Mouse (Mus musculus) heart, adult 11 months (tissue): Measurements from ENCODE around the gene Cnnm2.

ENCODE experiments used
- DNase-seq: peaks from one replicate; pipeline ENCODE4 v3.0.0; 2022

The Cnnm2 gene

DNA sequence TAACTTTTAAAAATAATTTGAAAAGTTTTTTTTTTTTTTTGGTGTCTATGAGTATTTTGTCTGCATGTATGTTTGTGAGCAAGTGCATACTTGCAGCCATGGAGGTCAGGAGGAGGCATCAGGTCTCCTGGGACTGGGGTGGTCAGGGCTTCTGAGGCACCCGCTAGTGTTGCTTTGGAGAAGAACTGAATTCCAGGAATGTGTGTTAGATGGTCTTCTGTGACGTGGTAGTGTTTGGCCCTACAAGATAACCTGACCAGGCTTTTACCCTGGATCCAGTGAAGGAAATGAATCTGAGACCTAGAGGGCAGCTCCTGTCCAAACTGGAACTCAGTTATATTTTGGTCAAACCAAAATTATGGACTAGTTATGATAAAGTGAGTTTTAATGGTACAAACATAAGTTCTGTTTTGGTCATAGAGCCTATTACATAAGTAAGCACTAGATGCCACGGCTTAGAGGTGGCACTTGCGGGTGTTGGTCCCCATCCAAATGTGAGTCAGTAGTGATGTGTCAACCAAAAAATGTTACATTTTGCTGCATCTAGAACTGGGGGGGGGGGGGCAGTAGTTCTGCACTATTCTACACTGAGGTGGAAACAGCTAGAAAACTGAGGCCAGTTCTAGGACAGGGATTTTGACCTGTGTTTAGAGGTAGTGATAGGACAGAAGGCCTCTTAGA, 38.6 kb downstream of the Cnnm2 start:
- DNase-seq: peak; percentile 72

DNA sequence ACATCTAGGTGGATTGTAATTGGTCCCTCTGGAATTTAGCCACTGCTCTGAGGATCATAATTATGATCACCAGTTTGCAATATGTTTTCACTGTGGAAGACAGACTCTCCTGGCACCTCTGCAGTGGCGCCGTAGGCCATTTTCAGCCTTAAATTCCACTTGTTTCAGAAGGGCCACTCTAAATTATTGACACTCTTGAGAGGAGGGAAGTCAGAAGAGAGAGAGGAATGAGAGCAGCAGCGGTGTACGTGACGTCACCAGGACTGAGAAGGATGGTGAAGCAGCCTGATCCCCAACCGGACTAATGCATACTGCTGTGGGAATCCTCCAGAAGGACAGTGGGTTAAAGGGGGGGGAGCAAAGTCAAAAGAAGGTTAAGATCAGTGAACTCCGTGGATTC, 40.1 kb downstream of the Cnnm2 start:
- DNase-seq: peak; percentile 79

DNA sequence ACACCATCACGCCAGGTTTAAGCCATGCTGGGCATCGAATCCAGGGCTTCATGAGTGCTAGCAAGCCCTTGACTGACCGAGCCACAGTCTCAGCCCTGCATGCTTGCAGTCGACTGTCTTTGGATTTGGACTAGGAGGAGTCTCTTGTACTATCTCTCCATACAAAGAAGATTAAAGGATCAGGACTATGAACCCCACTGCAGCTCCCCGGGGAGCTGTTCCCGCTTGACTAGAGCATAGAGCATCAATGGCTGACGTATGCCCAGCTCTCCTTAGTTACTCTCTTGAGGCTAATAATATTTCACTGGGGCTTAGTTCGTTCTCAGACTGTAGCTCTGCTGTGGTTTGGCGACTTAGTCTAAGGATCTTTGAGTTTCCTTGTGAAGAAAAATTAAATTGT, 40.9 kb downstream of the Cnnm2 start:
- DNase-seq: peak; percentile 40

DNA sequence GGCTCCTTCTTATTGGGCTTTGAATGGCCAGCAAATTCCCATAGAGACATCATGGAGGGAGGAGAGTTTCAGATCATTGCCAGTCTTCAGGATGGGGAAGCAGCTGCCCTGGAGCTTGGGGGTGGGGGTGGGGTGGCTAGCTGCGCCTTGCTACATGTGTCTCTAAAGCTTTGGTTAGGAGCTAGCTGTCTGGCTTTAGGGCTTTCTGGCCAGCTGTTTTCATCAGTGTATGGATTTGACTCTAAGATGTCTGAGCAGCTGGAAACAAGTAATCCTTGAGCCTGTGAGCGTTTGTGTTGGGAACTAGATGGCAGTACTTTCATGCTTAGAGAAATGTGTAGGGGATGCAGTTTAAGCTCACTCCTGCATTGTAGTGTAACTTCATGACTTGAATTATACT, 42.3 kb downstream of the Cnnm2 start:
- DNase-seq: no peak

DNA sequence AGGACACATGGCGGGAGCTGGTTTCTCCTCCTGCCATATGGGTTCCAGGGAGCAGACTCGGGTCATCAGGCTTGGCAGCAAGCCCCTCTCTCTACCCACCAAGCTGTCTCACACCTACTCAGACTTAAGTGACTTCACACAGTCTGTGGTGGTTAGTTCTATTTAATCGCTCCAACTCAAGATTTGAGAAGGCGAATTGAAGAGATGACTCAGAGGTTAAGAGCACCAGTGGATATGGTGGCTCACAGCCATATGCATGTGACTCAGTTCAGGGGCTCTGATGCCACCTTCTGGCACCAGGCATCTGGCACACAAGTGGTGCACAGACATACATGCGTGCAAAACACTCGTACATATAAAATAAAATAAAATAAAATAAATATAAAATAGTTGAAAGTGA, 43.4 kb downstream of the Cnnm2 start:
- DNase-seq: peak; percentile 83

DNA sequence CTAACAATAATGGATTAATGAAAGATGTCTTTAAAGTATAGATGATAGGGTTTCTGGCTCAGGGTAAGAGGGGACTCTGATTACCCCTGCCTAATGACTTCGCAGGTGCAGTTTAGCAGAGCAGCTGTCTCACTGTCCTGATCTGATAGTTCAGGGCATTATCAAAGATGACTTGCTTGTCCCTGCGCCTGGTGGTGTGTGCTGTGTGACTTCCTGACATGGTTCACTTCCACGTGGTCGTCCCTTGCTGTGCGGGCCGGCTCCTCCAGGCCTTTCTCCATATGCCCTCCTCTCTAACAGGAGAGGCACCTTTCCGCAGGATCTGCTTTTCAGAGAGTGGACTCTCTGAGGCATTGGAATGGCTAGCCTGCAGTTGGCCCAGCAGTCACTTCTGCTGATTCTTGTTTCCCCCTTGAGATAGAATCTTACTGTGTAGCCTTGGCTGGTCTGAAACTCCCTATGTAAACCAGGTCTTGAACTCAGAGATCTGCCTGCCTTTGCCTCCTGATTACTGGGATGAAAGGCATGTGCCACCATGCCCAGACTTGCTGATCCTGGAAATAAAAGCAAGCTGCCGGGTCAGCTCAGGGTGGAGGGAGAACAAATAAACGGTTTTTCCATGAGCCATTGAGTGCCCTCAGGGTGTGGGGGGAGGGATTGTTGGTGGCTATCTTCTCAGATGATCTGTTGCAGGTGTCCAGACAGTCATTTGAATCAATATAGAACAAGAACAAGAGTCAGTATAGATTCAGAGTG, 44.7 kb downstream of the Cnnm2 start:
- peak; percentile 75 for DNase-seq

DNA sequence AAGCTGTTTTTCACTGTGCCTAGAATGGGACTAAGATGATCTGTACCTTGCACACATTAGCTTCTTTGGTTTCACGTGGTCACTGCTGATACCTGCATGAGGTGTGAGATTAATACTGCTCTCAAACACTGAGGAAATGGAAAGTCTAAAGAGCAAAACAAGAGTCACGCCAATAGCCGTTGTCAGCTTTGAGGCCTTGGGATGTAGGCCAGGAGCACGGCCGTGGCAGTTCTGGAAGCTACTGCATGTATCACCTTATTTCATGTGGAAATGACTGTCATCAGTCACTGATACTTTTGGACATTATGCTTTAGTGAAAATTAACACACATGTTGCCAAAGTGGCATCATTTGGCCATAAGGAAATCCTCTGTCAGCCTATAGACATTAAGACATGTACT, 46.9 kb downstream of the Cnnm2 start:
- DNase-seq: no peak

DNA sequence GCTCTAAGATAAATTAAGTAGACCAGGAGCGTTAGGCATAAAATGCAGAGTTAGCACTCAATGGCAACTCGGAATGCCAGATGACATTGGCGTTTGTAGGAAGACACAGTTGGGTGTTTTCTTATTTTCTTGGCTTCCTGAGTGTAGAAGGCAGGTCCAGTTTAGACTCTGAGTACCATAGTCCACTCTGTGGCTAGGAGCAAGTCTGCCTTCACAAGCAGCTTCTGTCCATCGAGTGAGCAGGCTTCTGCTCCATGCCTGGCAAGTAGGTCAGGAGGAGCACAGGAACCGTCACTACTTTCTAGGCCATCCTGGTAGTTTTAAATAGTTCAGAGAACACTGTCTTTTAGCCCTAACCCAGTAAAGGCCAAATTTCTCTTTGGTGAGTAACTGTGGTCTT, 47.6 kb downstream of the Cnnm2 start:
- no peak for DNase-seq

DNA sequence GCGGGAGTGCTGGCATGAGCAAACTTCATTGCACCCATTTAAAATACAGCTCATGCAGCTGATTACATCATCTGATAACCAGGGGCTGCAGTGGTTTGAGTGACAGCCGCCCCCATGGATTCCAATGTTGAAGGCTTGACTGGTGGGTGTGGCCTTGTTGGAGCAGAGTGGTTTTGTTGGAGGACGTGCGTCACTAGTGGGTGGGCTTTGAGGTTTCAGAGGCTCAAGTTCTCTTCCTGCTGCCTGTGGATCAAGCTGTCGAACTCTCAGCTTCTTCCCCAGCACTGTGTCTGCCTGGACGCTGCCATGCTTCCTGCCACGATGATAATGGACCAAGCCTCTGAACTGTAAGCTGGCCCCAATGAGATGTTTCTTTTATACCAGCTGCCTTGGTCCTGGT, 57.9 kb downstream of the Cnnm2 start:
- DNase-seq: no peak

DNA sequence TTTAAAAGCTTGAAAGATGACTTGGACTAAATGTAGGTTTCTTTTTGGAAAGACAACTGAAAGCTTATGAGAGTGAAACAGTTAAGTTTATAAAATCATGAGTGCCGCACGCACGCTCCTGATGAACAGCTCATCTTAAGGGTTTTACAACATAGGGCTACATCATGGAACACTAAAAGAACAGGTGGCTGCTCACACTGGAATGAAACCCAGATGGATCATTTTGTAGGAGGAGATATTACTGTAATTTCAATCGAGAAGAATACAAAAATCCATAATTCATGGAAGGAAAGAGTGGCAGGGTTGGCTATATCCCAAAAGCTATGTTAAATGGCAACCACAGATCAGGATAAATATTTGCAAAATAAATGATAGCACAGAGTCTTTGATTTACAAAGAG, 61.1 kb downstream of the Cnnm2 start:
- no peak for DNase-seq

DNA sequence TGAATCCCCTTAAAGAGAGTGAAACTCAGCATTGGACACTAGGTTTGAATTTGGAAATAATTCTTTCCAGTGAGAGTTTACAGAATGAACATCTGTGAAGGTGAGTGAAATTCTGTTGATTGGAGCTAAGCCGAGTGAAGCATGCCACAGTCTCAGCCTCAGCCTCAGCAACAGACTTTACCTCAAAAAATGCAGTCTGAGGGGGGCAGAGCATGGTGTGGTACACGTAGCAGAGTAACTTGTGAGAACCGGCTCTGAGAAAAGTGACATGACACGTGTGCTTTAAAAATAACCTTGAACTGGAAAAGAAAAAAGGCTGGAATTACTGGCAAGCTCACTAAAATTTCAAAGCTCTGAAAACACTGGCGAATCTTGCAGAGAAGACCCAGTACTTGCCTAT, 62.4 kb downstream of the Cnnm2 start:
- DNase-seq: no peak

DNA sequence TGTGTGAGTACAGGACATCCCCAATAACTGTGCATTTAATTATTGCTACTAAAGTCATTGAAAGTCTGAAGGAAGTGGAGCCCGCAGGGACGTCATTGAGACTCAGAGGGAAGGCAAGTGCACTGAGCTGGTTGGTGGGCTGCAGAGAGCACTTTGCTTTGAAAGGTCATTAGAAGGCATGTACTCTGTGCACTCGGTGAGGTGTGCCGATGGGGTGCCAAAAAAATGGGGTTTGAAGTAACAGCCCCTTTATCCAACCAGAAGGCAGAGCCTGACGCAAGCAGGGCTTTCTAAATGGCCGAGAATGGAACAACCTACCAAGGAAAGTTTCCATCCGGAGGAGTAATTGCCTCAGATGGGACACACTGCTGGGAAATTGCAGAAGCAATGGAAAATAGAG, 63.5 kb downstream of the Cnnm2 start:
- no peak for DNase-seq

DNA sequence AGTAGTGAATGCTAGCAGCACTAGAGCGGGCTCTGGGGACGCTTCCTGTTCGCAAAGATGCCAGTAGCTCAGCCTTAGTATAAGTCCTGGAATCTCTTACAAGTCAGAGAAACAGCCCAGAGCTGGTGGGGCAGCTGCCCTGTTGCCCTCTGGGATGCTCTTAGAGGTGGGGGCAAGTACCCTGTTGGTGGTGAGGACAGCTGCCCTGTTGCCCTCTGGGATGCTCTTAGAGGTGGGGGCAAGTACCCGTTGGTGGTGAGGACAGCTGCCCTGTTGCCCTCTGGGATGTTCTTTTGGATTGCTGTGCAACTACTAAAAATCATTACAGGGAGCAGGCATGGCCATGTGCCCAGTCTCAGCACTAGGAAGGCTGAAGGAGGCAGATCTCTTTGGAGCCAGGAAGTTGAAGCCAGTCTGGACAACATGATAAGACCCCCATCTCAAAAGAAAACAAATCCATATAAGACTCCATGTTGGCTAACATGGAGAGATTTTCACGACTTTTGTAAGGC, 66.3 kb downstream of the Cnnm2 start:
- DNase-seq: no peak

DNA sequence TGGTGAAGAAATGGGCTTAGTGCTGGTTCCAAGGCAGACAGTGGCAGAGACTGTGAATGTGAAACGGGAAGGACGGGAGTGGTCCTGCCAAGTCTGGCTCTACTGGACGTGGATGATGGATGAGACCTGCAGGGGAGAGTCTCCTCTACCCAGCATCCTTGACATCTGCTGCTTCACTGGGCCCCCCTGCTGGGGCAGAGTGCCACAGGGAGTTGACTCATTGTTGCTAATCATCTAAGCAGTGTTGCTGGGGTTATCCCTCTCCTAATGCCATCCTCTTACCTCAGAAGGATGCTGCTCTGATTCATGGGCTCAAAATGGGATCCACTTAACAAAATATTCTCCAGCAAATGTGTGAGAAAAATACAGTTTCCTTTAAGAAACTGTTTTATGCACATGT, 67.6 kb downstream of the Cnnm2 start:
- DNase-seq: no peak

DNA sequence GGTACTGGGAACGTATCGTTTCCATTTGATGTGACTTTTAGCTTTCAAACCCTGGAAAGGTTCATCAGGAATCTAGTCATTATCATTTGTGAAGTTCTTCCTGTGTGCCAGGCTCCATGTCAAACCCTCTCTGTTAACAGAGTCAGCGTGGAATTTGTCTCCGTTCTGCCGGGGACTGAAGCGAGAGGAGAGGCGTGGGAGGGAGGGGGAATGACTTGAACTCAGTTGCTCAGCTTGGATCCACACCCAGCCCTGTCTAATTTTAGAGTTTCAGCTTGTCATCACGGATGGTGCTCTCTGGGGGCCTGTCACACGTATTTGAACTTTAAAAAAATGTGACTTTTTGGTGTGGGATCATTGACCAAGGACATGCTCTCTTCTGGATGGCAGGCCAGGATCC, 70.0 kb downstream of the Cnnm2 start:
- no peak for DNase-seq

DNA sequence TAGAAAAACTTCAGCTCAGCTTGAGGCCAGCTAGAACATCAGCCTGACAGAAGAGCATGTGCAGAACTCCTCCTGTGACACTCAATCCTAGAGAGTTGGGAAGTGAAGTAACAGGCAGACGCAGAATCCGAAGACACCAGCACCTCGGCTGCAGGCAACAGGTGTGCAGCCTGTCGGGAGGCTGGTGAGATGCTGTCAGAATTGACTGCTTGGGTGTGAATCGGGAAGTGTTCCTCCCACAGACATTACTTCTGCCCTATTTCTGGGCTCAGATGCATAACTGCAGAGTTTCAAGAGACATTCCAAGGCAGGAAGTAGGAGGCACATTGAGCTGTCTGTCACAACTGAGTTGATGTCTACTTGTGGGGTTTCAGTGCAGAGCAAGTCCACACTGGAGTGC, 72.9 kb downstream of the Cnnm2 start:
- no peak for DNase-seq

DNA sequence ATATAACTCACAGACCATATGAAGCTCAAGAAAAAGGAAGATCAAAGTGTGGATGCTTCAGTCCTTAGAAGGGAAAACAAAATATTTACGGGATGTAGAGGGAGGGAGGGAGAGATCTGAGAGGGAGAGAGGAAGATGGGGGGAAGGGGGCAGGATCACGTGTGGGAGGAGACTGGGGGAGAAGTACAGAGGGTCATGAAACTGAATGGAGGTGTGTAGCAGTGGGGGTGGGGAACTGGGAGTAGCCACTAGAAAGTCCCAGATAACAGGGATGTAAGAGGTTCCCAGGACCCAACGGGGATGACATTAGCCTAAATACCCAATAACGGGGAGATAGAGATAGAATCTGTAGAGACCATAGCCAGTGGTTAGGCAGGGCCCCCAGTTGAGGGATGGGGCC, 73.9 kb downstream of the Cnnm2 start:
- DNase-seq: no peak

DNA sequence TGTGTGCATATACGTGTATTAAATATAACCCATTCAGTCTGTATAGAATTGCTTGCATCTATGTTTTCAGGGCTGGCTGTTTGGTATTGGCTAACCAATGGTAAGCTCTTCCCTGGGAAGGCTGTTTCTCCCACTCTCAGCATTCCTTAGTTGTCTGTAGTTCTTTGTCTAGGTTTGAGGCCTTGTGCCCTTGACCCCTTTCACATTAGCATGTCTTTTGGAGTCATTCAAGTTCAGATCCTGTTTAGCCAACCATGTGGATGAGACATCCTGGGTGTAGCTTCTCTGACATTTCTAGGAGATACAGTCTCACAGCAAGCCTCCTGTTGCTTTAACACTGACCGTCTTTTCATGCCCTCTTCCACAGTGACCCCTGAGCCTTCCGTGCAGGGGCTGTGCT, 74.7 kb downstream of the Cnnm2 start:
- no peak for DNase-seq

DNA sequence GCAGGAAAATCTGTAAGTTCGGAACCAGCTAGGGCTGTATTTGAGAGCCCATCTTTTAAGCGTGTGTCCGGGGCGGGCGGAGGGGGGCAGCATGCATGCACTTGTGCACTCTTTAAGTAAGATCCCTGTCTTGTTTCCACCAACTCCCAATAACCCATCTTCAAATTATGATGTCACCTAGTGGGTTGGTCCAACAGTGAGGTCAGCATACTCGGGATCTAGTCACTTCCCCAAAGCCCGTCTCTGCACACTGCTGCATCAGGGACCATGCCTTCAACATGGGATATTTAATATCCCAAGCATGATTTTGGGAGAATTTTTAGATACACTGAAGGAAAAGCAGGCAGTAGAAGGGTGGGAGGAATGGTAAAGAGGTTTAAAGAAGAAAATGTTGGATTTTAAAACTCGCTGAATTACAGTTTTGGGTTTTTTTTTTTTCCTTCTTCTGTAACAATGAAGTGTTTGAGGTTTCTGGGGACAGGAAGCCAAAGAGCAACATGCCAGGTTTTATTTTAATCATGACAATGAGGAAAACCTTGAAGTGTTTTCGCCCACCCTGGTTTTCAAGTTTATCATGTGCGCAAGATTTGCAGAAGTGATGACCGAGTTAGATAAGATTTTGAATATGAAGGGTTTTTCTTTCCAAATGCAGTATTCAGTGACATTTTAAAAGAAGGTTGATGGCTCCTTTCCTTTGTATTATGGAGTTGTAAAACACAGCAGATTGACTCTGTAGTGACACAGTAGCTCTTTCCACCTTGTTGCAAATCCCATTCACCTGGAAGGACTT, 76.1 kb downstream of the Cnnm2 start:
- DNase-seq: no peak

DNA sequence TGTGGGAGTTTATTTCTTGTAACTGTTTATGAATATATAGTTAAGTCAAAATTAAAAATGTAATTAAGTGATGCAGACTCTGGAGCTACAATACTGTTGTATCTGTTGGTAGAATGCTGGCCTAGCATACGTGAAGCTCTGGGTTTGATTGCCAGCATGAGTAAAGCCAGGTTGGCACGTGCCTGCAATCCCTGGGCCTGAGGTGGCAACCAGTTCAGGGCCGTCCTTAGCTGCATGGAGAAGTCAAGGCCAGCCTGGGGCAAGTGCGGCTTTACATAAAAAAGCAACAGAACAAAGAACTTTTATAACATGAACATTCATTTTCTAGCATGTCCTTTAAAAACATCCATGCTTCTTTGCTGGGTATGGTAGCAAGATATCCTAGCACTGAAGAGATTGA, 79.6 kb downstream of the Cnnm2 start:
- no peak for DNase-seq

DNA sequence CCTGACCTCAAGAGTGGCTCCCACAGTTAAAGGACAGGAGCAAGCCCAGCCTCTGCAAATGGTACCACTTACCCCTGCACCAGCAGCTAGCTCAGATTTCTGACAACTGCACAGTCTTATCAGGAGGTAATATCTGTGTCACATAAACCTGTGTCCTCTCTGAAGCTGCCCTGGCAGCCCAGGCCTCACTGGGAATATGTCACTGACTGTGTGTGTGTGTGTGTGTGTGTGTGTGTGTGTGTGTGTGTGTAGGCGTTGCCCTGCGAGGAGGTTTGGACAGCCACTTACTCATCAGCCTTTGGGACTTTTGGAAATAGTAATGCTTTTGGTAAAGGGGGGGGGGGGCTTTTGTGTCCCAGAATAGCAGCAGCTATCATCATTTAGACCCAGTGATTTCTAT, 81.6 kb downstream of the Cnnm2 start:
- DNase-seq: no peak

DNA sequence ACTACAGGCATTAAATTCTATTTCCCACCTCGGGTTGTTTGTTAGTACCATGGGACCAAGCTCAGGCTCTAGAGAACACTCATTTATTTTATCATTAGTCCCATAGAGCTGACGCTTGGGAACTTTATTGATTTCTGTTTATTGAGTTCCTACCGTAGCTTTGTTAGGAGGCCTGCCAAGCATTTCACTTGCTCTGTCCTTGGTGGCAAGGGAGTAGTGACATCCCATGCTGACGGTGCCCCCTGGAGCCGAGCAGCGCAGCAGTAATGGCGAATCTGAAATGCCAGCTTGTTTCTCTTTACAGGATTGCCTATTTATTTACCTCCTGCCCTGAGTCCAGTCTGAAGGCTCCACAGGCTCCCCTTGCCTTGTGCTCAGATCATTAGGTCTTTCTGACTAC, 84.7 kb downstream of the Cnnm2 start:
- DNase-seq: no peak

DNA sequence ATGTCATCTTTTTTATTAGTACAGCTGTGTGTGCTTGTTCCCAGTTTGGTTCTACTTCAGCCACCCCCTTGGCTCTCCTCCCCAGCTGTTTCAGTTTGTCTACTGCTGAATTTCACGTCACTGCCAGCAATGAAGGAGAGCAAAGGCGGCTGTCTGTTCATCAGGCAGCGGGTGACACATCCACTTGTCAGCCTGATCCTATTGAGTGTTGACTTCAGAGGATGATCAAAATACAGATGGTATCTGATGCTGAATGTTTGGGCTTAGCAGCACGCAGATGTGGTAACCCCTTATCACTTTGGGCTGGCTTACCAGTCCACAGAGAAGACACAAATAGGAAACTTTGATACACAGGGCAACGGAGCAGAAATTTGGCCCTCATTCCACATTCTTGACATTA, 85.1 kb downstream of the Cnnm2 start:
- DNase-seq: no peak
